Mouse (Mus musculus) thymus, postnatal 25 days (tissue): Measurements from ENCODE around the gene 4930426L09Rik.
"Not testable (repeated sequence)": the region's sequence is repeated elsewhere in the genome, so short reads cannot be mapped to it uniquely, and the experiment has no call there.

Experiments
- DNase-seq: peaks from one replicate; pipeline ENCODE4 v3.0.0; 2022

Gene 4930426L09Rik

DNA sequence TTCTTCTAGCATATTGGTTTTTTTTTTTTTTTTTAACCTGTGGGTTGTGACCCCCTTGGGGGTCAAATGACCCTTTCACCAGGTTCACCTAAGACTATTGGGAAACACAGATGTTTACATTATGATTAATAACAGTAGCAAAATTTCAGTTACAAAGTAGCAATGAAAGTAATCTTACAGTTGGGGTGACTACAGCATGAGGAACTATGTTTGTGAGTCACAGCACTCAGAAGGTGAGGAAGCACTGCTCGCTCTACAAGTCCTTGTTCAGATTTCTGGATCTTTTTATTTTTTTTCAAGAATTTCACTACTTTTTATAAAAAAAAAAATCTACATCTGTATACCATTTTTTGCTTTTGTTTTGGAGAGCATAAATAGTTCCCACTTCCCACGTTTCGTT is 26.6 kb upstream of the 4930426L09Rik start:
- no peak for DNase-seq

DNA sequence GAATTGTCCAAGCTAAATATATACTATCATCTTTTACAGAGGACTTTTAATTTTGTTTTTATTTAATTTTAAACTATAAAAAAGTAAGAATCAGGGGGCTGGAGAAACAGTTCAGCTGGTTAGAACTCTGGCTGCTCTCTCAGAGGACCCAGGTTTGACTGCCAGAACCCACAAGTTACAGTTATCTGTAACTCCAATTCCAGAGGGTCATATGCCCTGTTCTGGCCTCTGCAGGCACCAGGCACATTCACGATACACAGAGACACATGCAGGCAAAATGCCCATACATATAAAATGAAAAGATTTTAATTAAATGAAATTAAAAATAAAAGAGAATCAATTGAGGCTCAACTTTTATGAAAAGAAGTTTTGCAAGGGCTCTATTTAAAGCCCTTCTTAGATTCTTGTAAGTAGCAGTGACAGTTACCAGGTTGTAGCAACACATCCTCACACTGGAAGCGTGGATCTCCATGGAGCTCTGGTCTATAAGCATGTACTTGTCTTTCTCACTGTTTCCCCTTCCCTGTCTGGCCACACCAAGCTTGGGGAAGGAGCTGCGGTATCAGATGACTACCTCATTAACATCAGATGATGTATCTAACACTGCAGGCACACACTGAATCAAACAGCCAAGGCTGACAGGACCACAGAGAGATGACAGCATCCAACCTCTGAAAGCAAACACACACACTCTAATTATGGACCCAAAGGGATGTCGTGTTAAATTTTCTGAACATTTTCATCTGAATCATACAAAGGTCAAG is 23.1 kb upstream of the 4930426L09Rik start:
- no peak for DNase-seq

DNA sequence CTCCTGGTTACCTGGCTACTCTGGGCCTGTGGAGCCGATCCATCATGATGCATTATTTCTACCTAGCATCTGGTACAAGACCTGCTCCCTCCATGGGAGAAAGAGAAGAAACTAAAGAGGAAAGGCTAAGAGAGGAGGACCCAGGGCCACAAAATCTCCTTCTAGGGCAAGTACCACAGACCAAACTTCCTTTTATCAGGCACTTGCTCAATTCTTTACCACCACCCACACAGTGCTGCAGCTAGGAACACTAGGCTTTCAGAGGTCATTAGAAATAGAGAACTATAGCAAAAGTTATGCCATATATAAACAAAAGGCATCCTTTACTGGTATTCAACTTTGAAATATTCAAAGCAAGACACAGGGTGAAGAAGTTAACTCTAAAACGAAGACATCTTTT is 22.0 kb upstream of the 4930426L09Rik start:
- no peak for DNase-seq

DNA sequence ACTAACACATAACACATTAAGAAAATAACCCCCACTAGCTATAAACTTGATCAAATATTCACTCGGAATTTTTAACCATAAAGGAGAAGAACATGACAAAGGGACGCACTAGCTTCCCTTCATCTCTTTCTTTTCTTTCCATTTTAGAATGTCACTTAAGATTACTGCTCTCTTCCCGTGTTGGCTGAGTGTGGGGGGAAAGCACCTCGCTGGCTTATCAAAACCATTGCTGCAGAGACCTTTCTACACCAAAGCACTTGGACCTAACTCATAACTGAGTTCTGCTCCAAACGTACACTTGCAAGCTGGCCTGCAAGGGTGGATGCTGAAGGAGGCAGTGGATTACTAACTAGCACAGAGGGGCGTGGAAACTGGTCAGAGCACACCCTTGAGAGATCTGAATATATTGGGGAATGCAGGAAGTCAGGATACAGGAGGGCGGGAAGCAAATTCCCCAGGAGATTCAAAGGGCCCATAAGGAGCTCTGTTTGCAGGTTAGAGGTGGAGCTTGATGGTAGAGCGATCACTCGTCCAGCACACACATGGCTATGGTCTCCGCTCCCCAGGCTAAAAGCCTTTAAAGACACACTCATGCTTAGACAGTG is 20.8 kb upstream of the 4930426L09Rik start:
- DNase-seq: no peak

DNA sequence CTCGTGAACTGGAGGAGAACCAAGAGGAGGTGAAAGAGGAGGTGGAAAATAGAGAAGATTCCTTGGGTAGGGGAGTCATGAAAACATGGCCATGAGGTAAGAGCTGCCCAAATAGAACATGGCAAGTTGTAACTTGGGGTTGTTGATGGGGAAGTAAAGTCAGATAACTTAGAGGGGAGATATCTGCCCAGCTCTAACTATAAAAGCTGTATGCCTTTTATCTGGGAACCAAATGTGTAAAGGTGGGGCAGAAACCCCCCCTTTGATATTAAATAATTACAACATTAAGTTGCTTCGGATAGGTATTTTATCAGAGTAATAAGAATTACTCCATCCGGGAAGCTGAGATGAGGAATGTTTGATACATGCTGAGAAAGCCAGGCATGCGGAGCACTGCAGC is 19.1 kb upstream of the 4930426L09Rik start:
- no peak for DNase-seq

DNA sequence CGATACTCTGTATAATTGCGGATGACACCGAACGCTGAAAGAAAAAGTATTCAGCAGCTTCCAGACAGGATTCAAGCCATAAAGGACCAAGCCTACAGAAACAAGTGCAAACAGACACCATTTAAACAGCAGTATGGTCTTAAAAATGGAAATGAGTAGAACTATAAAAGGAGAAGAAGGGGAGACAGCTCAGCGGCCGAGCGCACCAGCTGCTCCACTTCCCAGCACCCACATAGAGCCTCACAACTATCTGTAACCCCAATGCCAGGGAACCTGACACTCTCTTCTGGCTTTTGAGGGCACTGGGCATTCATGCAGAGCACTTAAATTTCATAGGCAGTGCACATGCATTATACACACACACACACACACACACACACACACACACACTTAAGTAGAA is 18.5 kb upstream of the 4930426L09Rik start:
- DNase-seq: no peak

DNA sequence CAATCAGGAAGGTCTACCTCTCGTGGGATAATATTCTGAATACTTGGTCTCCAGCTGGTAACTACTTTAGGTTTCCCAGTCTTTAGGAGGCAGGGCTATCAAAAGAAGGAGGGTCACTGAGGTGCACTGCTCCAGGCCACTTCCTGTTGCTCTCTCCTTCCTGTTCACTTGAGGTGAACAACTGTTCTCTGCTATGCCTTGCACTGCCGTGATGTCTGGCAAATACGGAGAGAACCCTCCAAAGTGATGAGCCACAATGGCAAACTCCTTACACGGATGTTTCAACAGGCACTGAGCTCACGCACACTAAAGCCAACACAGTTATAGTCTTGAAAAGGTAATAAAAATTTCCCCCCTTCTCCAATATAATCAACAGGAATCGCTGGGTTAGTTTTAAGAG is 15.6 kb upstream of the 4930426L09Rik start:
- no peak for DNase-seq

DNA sequence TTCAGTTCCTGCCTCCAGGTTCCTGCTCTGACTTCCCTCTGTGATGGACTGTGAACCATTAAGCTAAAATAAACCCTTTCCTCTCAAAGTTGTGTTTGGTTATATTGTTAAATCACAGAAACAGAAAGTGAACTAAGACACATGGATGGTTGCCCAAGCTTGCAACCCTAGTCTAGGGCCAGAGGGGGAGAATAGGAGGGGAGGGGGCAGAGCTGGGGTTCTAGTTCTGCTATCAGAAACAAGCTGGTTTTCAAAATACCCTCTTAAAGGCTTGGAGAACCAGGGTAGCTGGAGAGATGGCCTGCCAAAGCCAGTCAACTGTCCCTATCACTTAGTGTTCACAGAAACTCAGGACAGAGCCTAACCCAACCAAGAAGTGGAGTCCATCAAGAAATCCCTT is 14.6 kb upstream of the 4930426L09Rik start:
- DNase-seq: no peak

DNA sequence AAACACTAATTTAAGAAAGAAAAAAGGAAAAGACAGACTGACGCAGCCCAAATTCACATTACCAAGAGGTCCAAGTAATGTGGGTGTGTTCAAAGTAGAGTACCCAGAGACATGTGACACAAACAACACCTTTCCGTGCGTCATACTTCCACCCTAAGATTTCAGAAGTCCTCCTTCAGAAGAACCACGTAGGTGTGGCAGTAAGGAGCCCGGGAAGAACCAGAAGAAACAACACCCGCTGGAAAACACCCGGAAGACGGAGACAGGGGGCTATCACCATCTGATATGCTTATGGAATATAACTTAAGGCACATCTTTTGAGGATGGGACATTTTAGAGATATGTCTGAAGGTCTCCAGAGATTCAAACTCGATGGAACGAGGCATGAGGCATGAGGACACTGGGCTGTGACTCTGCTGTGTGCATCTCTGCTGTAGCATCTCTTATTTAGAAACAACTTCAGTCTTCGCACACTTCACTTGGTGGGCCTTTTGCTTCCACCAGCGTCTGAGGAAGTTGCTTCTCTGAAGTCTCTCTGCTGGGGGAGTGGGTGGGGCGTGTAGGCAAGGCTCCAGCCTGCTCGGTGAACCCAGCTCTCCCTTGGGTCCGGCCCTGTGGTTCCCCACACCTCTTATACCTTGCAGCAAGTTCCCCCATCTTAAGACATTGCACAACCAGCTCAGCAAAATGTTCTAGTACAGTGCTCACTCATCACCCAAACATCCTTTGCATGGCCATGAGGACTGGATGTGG is 13.9 kb upstream of the 4930426L09Rik start:
- DNase-seq: peak; percentile 75

DNA sequence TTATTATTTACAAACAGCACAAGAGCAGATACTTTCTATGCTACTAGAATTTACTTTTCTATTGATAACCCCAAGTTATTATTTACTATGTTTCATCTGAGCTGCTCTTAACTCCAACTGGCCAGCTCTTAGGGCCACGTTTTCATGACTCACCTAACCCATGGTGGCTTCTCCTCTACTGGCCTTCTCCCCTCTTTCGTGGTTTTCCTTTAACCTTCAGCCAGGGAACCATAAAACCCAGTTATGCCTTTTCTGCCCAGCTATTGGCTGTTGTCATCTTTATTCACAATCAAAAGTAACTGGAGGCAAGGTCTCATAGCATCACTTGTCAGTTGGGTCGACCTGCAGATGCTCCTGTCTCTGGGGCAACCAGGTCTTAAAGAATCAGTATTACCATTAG is 12.6 kb upstream of the 4930426L09Rik start:
- DNase-seq: no peak

DNA sequence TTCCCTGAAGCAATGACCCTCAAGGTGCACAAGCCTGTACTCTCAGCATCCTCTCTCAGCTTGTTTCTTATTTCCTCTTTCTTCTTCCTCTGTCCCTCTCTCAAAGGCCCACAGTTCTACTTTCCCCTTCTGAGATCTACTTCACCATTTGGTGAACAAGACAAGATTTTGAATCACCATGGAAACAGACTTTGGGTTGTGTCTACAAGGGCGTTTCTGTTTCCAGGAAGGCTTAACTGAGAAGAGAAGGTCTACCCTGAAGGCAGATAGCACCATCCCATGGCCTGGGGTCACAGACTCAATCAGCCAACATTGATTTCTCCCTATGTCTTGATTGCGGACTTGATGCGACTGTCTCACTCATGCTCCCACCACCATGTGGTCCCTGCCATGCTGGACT is 9.3 kb upstream of the 4930426L09Rik start:
- no peak for DNase-seq

DNA sequence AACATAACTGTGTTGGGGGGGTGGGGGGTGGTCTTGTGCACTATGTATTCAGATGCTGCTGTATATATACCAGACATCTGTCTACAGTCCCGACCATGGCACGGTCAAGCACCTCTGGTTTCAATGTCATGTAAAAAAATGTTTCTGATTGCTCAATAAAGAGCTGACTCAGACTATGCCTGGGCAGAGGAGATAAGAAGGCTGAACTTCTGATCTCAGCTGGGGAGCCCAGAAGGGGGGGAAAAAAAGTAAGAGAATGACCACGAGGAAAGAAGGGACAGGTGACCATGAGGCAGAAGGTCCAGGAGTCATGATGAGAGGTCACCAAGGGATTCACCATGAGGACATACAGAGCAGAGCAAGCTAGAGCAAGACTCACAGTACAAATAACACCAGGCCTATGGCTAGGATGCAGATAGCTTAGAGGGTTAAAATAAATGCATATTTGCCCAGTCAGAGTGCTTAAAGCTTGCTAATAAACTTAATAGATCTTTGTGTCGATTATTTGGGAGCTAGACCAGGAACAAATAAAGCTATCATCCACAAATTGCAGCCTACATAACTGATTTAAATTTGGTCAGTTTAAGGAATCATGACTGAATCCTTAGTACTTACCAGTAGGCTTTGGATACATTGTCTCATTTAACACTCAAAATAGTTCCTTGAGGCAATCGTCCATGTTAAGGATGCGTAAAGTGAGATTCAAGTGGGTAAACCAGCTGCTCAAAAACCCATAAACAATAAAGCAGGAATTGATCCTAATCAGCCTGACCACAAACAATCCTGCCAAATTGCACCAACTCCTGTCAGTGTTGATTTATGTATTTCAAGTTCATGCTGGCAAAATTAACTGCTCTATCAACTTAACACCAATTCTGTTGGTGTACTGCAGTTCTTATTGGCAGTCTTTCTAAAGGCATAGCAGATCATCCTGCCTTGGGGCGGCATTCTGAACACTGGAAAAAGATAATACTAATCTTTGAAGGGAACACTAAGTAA is 5.3 kb upstream of the 4930426L09Rik start:
- no peak for DNase-seq

DNA sequence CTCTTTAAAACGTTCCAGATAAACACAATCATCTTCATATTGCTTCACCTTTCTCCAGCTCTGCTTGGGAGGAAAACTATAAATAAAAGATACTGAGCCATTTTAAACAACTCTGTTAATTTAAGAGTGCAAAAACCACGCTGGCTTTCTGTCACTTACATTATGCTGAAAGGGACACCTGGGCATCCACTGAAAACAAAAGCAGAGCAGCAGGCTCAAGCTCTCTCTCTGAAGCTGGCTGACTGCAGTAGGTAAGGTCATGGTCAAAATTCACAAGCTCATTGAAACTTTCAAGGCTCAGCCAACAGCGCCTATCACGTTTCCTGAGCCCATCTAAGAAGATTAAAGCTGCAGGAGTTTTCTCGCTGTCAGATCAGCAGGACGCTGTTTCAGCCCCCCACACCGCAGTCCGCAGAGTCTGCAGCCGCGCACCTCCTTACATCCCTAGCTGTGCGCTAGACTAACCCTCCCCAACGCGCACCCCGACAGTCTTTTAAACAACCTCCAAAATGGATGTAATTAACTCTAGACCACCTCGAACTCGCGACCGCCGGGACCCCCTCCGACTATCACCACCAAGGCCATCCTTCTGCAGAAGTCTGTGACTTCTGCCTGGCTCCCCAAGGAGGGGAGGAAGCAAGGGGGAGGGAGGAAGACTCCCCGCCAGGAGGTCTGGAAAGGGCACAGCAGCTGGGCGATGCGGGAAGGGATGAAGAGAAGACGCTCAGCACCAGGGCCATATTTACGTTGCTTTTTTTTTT is 1.5 kb upstream of the 4930426L09Rik start:
- peak; percentile 62 for DNase-seq

DNA sequence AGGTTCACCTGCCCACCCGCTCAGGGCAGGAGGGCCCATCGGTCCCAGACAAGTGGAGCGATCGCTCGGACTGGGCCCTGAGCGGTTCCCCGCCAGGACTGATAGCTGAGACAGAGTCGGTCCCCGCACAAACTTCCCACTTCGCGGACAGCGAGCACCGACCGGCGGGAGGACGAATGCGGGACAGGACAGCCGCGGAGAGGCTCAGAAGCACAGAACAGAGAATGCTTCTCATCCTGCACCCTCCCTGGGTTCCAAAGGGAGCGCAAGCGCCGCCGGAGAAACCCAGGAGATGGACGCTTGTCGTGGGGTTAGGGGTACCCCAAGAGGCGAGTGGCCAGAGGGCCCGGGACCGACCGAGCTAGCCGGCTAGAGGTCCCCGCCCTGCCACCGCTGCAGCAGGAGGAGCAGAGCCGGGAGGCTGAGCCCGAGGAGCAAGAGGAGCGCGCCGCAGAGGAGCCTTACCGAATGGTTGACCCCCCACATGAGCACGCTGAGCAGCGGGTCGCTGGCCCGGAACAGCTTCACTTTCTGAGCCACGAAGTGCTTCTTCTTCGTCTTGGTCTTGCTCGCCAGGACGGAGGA is 664 bp upstream of the 4930426L09Rik start:
- peak; percentile 69 for DNase-seq

DNA sequence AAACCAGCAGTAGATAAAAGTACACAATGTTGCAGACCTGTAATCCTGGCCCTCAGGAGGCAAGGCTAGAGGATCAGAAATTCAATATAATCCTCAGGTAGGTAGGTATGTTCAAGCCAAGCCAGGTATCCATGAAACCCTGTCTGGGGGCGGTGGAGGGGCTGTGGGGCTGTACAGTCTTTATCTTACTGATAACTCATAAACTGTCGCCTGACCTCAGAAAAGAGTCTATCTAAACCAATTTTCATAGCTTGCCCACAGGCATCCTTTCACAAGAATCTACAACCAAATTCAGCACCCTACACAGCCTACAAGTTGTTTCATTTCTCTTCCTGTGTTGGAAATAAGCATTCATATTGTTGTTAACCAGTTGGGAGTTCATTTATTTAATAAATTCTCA is 1.3 kb downstream of the 4930426L09Rik start:
- DNase-seq: no peak

DNA sequence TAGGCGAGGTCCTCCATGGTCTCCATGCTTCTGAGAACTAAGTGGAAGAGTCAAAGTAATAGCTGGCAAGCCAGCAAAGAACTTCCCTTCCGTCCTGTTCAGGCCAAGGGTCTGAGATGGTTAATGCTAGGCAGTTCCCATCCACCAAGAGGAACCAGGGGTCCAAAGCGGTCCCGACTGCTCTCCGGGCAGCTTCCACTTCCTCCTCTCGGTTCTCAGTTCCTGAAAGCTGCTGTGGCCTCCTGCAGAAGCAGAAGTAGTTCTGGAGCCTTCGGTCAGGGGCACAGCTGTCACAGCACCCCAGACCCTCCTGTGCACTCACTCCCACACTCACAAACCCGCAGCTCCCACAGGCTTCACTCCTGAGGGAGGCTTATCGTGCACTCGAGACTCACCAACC is 6.7 kb downstream of the 4930426L09Rik start:
- peak; percentile 53 for DNase-seq

DNA sequence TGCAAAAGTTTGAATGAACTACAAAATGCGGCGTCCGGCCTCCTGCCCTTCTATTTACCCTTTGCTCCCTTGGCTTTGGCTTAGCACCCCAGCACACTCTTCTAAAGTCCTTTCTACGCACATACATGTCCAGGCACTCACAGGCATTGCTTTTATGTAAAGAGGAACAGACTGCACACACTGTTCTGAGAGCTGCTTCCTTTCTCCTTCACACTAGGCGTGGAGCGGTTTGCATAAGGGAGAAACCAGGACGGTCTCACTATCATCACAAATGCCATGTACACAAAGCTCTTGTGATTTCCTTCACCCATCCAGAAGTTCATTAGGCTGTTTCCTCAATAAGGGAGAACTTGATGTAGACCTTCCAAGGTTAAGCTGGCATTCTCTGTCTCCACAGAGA is 8.0 kb downstream of the 4930426L09Rik start:
- no peak for DNase-seq

DNA sequence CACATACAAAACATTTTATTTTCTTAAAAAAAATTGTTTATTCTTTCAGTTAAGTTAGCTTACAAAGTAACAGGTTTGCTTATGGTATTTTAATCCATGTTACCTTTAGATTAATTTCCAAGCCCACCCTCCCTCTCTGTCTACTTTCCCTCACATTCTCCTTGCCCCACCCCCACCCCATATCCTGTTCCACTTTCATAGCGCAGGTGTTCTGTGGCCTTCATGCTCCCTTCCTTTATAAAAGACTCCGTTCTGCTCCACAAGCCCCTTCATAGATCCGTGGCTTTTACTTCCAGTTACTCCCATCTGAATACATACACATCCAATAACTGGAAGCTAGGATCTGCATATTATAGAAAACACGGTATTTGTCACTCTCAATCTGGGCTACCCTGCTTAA is 9.4 kb downstream of the 4930426L09Rik start:
- DNase-seq: no peak

DNA sequence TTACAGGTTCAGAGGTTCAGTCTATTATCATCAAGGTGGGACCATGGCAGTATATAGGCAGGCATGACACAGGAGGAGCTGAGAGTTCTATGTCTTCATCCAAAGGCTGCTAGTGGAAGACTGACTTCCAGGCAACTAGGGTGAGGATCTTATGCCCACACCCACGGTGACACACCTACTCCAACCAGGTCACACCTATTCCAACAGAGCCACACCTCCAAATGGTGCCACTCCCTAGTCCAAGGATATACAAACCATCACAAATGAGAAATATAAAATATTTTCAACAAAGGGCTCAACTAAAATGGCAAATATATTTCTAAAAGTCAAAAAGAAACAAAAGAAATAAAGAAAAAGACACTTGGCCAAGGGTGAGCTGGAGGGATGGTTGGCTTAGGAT is 12.4 kb downstream of the 4930426L09Rik start:
- not testable (repeated sequence) for DNase-seq

DNA sequence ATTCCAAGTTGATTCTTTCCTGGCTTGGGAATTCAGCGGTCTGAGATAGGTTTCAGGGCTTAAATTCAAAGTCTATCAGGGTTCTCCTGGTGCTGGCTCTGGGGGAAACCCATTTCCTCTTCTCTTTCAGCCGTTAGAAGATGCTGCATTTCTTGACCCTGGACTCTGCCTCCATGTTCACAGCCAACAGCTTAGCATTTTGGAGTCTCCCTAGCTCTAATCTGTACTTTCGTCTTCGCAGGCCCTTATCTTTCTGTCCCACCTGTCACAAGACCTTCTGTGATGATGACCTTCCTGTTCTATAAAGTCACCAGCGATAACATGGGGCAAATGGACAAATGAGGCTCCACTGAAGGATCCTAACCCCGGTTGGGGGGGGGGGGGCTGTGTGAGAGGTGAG is 13.3 kb downstream of the 4930426L09Rik start:
- no peak for DNase-seq

DNA sequence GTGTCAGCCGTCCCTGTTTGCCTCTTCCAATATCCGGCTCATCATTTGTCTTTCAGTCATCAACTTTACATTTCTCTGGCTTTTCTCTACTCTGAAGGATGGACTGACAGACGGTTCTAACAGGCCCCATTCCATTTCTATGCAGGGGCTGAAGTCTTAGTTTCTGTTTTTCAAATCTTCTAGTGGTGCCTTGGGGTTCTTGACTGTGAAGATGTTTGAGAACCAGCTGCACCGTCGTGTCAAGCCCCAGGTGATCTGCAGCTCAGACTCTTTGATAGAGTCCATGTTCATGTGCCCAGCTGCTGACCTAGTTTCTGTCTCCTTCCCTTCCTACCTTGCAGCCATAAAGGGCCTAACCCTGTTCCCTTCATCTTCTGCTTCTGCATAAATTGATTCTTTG is 18.2 kb downstream of the 4930426L09Rik start:
- peak; percentile 67 for DNase-seq

DNA sequence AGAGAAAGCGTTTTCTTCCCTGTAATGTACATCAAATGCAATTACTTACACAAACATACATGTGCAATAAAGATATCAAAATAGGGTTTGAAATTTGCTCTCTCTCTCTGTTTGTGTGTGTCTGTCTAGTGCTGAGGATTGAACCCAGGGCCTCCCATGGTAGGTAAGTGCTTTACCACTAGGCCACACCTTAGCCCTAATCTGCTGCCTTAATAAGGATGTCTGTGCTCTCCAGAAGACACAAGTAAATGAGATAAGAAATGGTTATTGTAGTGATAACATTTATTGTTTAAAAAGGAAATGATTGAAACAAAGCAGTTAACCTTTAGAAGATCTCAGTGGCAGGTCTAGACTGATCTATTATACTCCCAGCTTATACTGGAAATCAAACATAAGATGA is 18.7 kb downstream of the 4930426L09Rik start:
- no peak for DNase-seq
